Mouse (Mus musculus): ENCODE data around the gene Tasp1.

DNA sequence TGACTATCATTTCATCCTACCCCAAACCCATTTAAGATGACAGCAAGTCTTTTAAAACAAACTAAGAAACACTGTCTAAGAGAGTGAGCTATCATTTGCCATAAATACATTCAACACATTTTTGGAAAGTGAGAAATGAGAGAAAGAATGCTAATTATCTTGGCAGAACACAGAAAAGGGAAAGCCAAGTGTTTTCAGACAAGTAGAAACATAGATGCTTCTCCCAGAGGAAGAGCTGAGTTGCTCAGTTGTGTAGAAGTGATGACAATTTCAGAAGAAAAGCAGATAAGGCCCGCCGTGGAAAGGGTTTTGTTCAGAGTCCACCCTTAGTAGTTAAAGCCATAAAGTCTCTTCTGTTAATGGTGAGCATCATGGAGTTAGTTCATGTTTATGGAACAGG is 281.7 kb downstream of the Tasp1 start:
- TF ChIP-seq EP300 (IDR thresholded peaks at IDR 0.05; ENCODE audit: low read depth), result no peak
- TF ChIP-seq CTCF (IDR thresholded peaks at IDR 0.05; ENCODE audit: low read depth), result no peak

All from liver, embryonic 14.5 days (tissue).